Mouse (Mus musculus) heart, adult 2 months (tissue): ENCODE measurements at regions not wholly inside any gene's neighbourhood (a gene's known extent, or its start where the extent isn't known, plus 50 kb on each side); places are given as distances from the start of the nearest gene placed in this dataset.

Source experiments
- DNase-seq, 2 experiments: peaks; one replicate each; pipeline ENCODE4 v3.0.0; 2021
- H3K27ac ChIP-seq: fragments of 200-600 bp; 2 replicates; pipeline ENCODE4 v1.8.1; 2022
- H3K27me3 ChIP-seq: fragments of 200-500 bp; 2 replicates; pipeline ENCODE4 v1.6.1; 2012; ENCODE audit warnings: mild to moderate bottlenecking, low read length, inconsistent platforms, mixed read lengths; ENCODE audit not compliant: control insufficient read depth, insufficient read depth
- H3K36me3 ChIP-seq: fragments of 200-500 bp; 2 replicates; pipeline ENCODE4 v1.6.1; 2012; ENCODE audit warnings: low read length, inconsistent platforms; ENCODE audit not compliant: control insufficient read depth, insufficient read depth
- H3K4me1 ChIP-seq: fragments of 200-500 bp; 2 replicates; pipeline ENCODE4 v1.6.1; 2011; ENCODE audit warnings: low read length; ENCODE audit not compliant: control insufficient read depth, insufficient read depth
- H3K4me3 ChIP-seq: fragments of 200-600 bp; 2 replicates; pipeline ENCODE4 v1.8.1; 2022
- H3K79me2 ChIP-seq: fragments of 200-500 bp; replicated peaks from 2 replicates; pipeline ENCODE4 v1.6.1; 2012; ENCODE audit warnings: mild to moderate bottlenecking, inconsistent platforms, low read length, moderate library complexity, mixed read lengths; ENCODE audit not compliant: control insufficient read depth, insufficient read depth
- H3K9ac ChIP-seq: fragments of 200-500 bp; 2 replicates; pipeline ENCODE4 v1.6.1; 2012; ENCODE audit warnings: low read depth, mild to moderate bottlenecking, control low read depth, inconsistent platforms, low read length, mixed read lengths
- CTCF ChIP-seq: fragments of 200-600 bp; IDR thresholded peaks from 2 replicates; pipeline ENCODE4 v1.8.1; 2022; ENCODE audit warnings: antibody characterized with exemption, mild to moderate bottlenecking, moderate library complexity
- EP300 ChIP-seq: fragments of 200-500 bp; IDR thresholded peaks from 2 replicates; pipeline ENCODE4 v1.6.1; 2011; ENCODE audit warnings: low read depth, low read length, control low read depth; ENCODE audit not compliant: insufficient read depth
- POLR2A ChIP-seq: fragments of 200-500 bp; IDR thresholded peaks from 2 replicates; pipeline ENCODE4 v1.6.1; 2011; ENCODE audit warnings: mild to moderate bottlenecking, low read depth, low read length, control low read depth; ENCODE audit not compliant: insufficient read depth
- WGBS: fragments of 180-500 bp; shearing (Covaris S2); methylation state at CpG from one replicate; pipeline ENCODE4 v1.1.7; 2018; 5-methylcytosine and 5-hydroxymethylcytosine counted together
- intact Hi-C: fragments of 180-260 bp; cut with DNase I; formaldehyde crosslinking; loops from one replicate; pipeline ENCODE4 v1.15.1; 2025

GRCm38 (mm10) chr13:102397411-102397810 is 295.9 kb upstream of the Cd180 start:
- TF ChIP-seq POLR2A (no peak), CTCF (no peak), EP300 (no peak)
- Histone ChIP-seq H3K27me3 (no peaks in the 10 kb centered on the region), H3K79me2 (no peaks in the 10 kb centered on the region), H3K4me1 (no peaks in the 10 kb centered on the region; the same call in 1 of the 2 replicates), H3K4me3 (no peak overlapping the region), H3K27ac (no peak overlapping the region), H3K9ac (no peak overlapping the region), H3K36me3 (peaks cover 2% of the 10 kb centered on the region)
- intact Hi-C loops: loop anchor here (10.0 kb wide), 1 partner anchor 247 kb away; no protein-coding TSS in a partner anchor
- 83% methylated on average over 4 of the region's 4 CpGs for WGBS
- no peak for DNase-seq

GRCm38 (mm10) chr13:102411840-102412239 is 281.5 kb upstream of the Cd180 start:
- no peak for TF ChIP-seq CTCF
- TF ChIP-seq POLR2A: no peak
- no peak for TF ChIP-seq EP300
- Histone ChIP-seq H3K27ac (no peak overlapping the region), H3K9ac (no peak overlapping the region), H3K79me2 (no peaks in the 10 kb centered on the region), H3K4me1 (no peaks in the 10 kb centered on the region), H3K4me3 (no peak overlapping the region), H3K36me3 (no peaks in the 10 kb centered on the region), H3K27me3 (no peaks in the 10 kb centered on the region)
- WGBS: 81% methylated on average over 4 of the region's 4 CpGs
- intact Hi-C loops: no loop called here
- DNase-seq: no peak

DNA sequence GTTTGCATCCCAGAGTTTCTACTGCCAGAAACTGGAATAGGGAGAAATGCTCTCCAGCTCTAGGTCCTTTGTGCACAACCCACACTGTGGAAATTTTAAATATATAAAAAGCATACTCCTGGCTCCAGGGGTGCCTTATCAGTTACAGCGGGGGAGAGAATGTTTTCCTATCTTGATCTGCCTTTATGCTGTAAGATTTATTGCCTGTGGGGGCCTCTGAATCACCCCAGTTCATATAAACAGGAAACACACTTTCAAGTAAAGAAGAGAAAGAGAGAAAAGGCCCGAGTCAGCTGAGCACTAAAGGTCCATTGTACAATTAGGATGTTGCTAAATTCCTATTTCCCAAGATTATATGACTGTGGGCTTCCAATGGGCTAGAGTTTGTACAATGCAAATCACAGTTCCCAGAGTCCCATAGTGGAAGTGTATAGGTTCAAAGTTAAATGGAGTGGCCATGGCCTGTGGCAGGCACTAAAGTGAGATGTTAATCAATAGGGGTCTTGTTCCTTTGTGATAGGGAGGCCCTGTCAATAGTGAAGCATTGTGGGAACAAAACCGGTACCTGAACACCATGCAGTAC is 258.9 kb upstream of the Cd180 start:
- no peaks in the 10 kb centered on the region for H3K27me3 ChIP-seq
- no peaks in the 10 kb centered on the region for H3K4me1 ChIP-seq
- no peak overlapping the region for H3K9ac ChIP-seq
- no peak overlapping the region for H3K4me3 ChIP-seq
- intact Hi-C loops: no loop called here
- no peak overlapping the region for H3K27ac ChIP-seq
- TF ChIP-seq CTCF: no peak
- no peak for TF ChIP-seq POLR2A
- no peak for TF ChIP-seq EP300
- no peak for DNase-seq
- no peaks in the 10 kb centered on the region for H3K36me3 ChIP-seq
- no peaks in the 10 kb centered on the region for H3K79me2 ChIP-seq
- WGBS: 53% methylated on average over 3 of the region's 3 CpGs

- no peak overlapping the region for H3K9ac ChIP-seq
- no peak for DNase-seq
- intact Hi-C loops: no loop called here
- WGBS: 82% methylated on average over 2 of the region's 2 CpGs
- no peak for TF ChIP-seq EP300
- no peak for TF ChIP-seq POLR2A
- no peak for TF ChIP-seq CTCF
- no peak overlapping the region for H3K27ac ChIP-seq
- H3K36me3 ChIP-seq: no peaks in the 10 kb centered on the region
- H3K27me3 ChIP-seq: no peaks in the 10 kb centered on the region
- no peaks in the 10 kb centered on the region for H3K79me2 ChIP-seq
- H3K4me3 ChIP-seq: no peak overlapping the region
- no peaks in the 10 kb centered on the region for H3K4me1 ChIP-seq
Measured at GRCm38 (mm10) chr13:102442676-102443075, 250.7 kb upstream of the Cd180 start.

DNA sequence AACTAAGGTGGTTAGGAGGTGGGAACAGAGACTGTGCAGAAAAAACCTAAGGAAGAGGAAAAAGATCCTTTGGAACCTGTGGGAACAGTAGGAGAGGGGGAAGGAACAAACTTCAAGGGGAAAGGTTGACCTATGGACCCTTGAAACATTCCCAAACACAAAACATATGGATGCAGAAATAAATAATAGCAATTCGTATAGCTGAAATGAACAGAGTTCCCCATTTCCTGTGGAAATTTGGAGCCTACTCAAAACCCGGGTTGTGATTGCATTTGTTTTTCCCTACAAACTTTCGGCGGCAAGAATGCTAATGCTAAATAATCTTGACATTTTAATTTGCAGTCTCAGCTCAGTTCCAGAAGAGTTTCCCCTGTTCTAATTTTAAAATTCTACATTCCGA is 246.0 kb upstream of the Cd180 start:
- TF ChIP-seq POLR2A: no peak
- TF ChIP-seq EP300: no peak
- no peak for TF ChIP-seq CTCF
- H3K36me3 ChIP-seq: no peaks in the 10 kb centered on the region
- DNase-seq: no peak
- H3K27ac ChIP-seq: no peak overlapping the region
- H3K27me3 ChIP-seq: no peaks in the 10 kb centered on the region
- no peak overlapping the region for H3K9ac ChIP-seq
- no peak overlapping the region for H3K4me3 ChIP-seq
- intact Hi-C loops: no loop called here
- H3K79me2 ChIP-seq: no peaks in the 10 kb centered on the region
- no peaks in the 10 kb centered on the region for H3K4me1 ChIP-seq
- WGBS: 58% methylated on average over 5 of the region's 5 CpGs

DNA sequence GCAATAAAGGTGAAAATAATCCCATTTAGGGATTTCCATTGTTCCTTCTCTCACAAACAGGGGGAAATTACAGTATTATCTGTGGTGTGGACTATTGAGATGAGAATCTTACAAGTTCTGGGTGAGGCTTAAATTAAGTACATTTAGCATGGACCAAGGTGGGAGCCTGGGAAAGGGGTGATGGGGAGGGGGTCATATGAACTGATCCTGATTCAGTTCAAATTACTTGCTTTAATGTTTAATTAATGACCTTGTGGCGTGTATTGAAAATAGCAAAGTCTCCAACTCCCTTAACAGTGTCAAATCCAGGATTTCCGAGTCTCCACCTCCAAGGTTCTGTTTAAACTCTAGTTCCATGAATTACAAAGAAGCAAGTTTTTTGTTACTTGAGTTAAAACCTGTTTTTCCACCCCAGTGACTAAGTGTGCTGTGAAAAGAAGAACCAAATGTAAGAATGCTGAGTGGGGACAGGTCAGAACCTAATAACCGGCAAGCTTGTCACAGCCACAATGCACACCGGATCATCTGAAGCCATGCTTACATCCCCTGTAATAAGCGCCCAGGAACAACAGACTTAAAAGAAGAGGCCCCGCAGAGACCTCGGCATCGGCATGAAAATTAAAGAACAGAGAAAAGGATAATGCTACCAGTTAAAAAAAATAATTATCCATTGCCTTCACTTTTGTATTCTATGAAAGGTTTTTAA is 243.8 kb upstream of the Cd180 start:
- H3K4me3 ChIP-seq: no peak overlapping the region
- TF ChIP-seq POLR2A (no peak), EP300 (no peak), CTCF (no peak)
- H3K36me3 ChIP-seq: no peaks in the 10 kb centered on the region
- intact Hi-C loops: no loop called here
- no peak for DNase-seq
- 83% methylated on average over 8 of the region's 8 CpGs for WGBS
- H3K4me1 ChIP-seq: no peaks in the 10 kb centered on the region
- H3K27me3 ChIP-seq: no peaks in the 10 kb centered on the region
- H3K27ac ChIP-seq: no peak overlapping the region
- H3K79me2 ChIP-seq: no peaks in the 10 kb centered on the region
- H3K9ac ChIP-seq: no peak overlapping the region
